ENCODE assay signal across 17 mouse cellular contexts in the genomic region with DNA sequence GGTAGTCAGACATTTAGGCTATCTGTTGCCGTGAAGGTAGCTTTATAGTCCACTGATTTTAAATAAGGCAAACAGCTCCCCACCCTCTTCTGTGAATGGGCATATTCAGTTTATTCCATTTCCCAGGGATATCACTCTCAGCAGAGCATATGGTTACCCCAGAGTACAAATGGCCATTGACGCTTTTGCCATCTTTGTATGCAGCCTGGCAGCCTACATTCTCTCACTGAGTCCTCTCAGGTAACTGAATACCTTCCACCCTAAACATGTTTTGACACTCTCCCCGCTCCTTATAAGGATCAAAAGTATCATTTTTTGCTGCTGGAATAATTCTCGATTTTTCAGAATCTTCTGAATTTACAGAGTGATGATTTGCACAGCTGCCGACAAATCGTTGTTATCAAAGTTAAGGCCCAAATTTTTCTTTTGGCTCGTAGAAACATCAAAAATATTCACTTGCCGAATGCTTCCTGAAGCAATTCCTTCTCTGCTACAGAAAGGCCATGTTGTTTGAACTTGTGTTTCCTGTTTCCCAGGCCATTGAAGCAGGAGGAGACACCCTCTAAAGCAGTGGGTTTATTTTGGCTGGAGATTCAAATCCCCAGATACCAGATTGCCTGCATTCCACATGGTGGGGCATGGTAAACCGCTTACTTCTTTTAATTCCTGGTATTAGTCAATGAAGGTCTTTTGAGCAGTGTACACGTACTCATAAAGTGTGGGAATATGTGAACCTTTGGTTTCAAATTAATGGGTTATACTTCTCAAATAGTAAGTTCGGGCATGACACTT.
DNase-seq lines count a peak whose midpoint lies in the region; ATAC-seq and TF ChIP-seq lines count a peak whose summit lies in the region.
"Had no signal": no experiment of that assay in that cellular context is flagged by ENCODE, and none has a peak within 500 bp of the region (broad histone marks: within the 10 kb centered on the region; RNA-seq: fewer than 3 reads in every experiment).

No protein-coding gene starts in this region.

- no peak for TF ChIP-seq EP300 in heart, postnatal 0 days (IDR thresholded peaks at IDR 0.05; ENCODE audit: low read depth)

- no peak for TF ChIP-seq POLR2A in cortical plate, adult 2 months (IDR thresholded peaks at IDR 0.05; ENCODE audit: extremely low read depth, insufficient read depth, low read length)

- no peak for TF ChIP-seq CTCF in gastrocnemius, adult 2 months (IDR thresholded peaks at IDR 0.05)
- TF ChIP-seq CTCF in cortical plate, adult 2 months (IDR thresholded peaks at IDR 0.05; ENCODE audit: extremely low read depth, insufficient read depth, low read length) = no peak
- TF ChIP-seq CTCF in heart, postnatal 0 days (IDR thresholded peaks at IDR 0.05; ENCODE audit: low read depth) = no peak

- no peaks in the 10 kb centered on the region for H3K36me3 ChIP-seq in kidney, embryonic 15.5 days
- no peaks in the 10 kb centered on the region for H3K36me3 ChIP-seq in heart, postnatal 0 days (replicated peaks; ENCODE audit: control insufficient read depth, insufficient read depth, low read length)
- H3K36me3 ChIP-seq: heart, embryonic 15.5 days; intestine, embryonic 15.5 days; limb, embryonic 13.5 days; neural tube, embryonic 15.5 days had no signal

- H3K4me2 ChIP-seq in kidney, embryonic 15.5 days = no peak overlapping the region
- H3K4me2 ChIP-seq in heart, postnatal 0 days (ENCODE audit: low read depth, low read length) = no peak overlapping the region
- H3K4me2 ChIP-seq: heart, embryonic 15.5 days; hindbrain, embryonic 14.5 days; intestine, embryonic 15.5 days; limb, embryonic 13.5 days; neural tube, embryonic 15.5 days had no signal

- intact Hi-C loops in gastrocnemius, adult 2 months (cut with DNase I) = no loop called here
- intact Hi-C loops in gastrocnemius, postnatal 36 days (cut with DNase I) = no loop called here

- no peak for DNase-seq in gastrocnemius, adult 2 months
- no peak for DNase-seq in gastrocnemius, postnatal 36 days
- DNase-seq in kidney, adult 8-10 months = peak; percentile 7 to 23
- peak; percentile 6 for DNase-seq in heart, postnatal 0 days (ENCODE audit: low spot score)
- DNase-seq in cerebellum, postnatal 4 days (ENCODE audit: low spot score in 2 of 2) = no peak
- no peak for DNase-seq in urinary bladder, postnatal 14 days (ENCODE audit: low spot score)
- DNase-seq: cerebellum, adult 9-11 months; gastrocnemius, postnatal 10 days; midbrain, embryonic 14.5 days had no signal

- 0 out of 2 replicates have a peak, but pooled peaks cover 4% of the 10 kb centered on the region for H3K4me1 ChIP-seq in kidney, embryonic 15.5 days
- H3K4me1 ChIP-seq in cortical plate, adult 2 months (ENCODE audit: control insufficient read depth, insufficient read depth, low read length) = no peaks in the 10 kb centered on the region
- H3K4me1 ChIP-seq in heart, postnatal 0 days (ENCODE audit: control insufficient read depth, insufficient read depth) = no peaks in the 10 kb centered on the region
- H3K4me1 ChIP-seq: heart, embryonic 15.5 days; intestine, embryonic 15.5 days; limb, embryonic 13.5 days; neural tube, embryonic 15.5 days had no signal

- ATAC-seq in kidney, embryonic 15.5 days (replicated peaks; ENCODE audit: low FRiP score) = no peak; the same call in 1 of the 2 replicates
- ATAC-seq in heart, postnatal 0 days (ENCODE audit: insufficient read depth, low read depth) = no peak
- ATAC-seq: intestine, embryonic 15.5 days had no signal

- no peak overlapping the region for H3K4me3 ChIP-seq in gastrocnemius, adult 2 months
- H3K4me3 ChIP-seq in kidney, embryonic 15.5 days (replicated peaks) = no peak overlapping the region
- H3K4me3 ChIP-seq in cortical plate, adult 2 months (ENCODE audit: insufficient read depth, low read length) = no peak overlapping the region
- no peak overlapping the region for H3K4me3 ChIP-seq in heart, postnatal 0 days (ENCODE audit: low read depth, low read length)
- H3K4me3 ChIP-seq: heart, embryonic 15.5 days; intestine, embryonic 15.5 days; limb, embryonic 13.5 days; myocyte; neural tube, embryonic 15.5 days had no signal

- H3K9me3 ChIP-seq in kidney, embryonic 15.5 days (replicated peaks) = no peaks in the 10 kb centered on the region
- H3K9me3 ChIP-seq in heart, postnatal 0 days (replicated peaks; ENCODE audit: control insufficient read depth, low read length) = no peaks in the 10 kb centered on the region
- H3K9me3 ChIP-seq: heart, embryonic 15.5 days; intestine, embryonic 15.5 days; limb, embryonic 13.5 days; neural tube, embryonic 15.5 days had no signal

- H3K9ac ChIP-seq in kidney, embryonic 15.5 days = no peak overlapping the region
- H3K9ac ChIP-seq in heart, postnatal 0 days (replicated peaks; ENCODE audit: low read depth, low read length) = no peak overlapping the region
- H3K9ac ChIP-seq: heart, embryonic 15.5 days; hindbrain, embryonic 14.5 days; intestine, embryonic 15.5 days; limb, embryonic 13.5 days; neural tube, embryonic 15.5 days had no signal

- 66% methylated on average over 11 of the region's 11 CpGs for WGBS in kidney, embryonic 15.5 days
- WGBS in heart, postnatal 0 days = 56% methylated on average over 11 of the region's 11 CpGs

- no peaks in the 10 kb centered on the region for H3K27me3 ChIP-seq in kidney, embryonic 15.5 days
- H3K27me3 ChIP-seq in heart, postnatal 0 days (ENCODE audit: control insufficient read depth, insufficient read depth, low read length) = no peaks in the 10 kb centered on the region
- H3K27me3 ChIP-seq: heart, embryonic 15.5 days; intestine, embryonic 15.5 days; limb, embryonic 13.5 days; neural tube, embryonic 15.5 days had no signal

- peak overlapping the region; percentile 64 for H3K27ac ChIP-seq in gastrocnemius, adult 2 months
- H3K27ac ChIP-seq in kidney, embryonic 15.5 days = no peak overlapping the region
- H3K27ac ChIP-seq in cortical plate, adult 2 months (ENCODE audit: insufficient read depth, low read length) = peak overlapping the region; percentile 23
- H3K27ac ChIP-seq in heart, postnatal 0 days (ENCODE audit: low read depth) = no peak overlapping the region
- H3K27ac ChIP-seq: heart, embryonic 15.5 days; hindbrain, embryonic 14.5 days; intestine, embryonic 15.5 days; limb, embryonic 13.5 days; neural tube, embryonic 15.5 days had no signal

Comparison
In these comparisons a context has a peak if more than half of its experiments do, and no peak if none do; other contexts are left out.
1. DNase-seq: peak in kidney, adult 8-10 months (2 of 2) and heart, postnatal 0 days (single experiment); none in gastrocnemius, adult 2 months (single experiment), gastrocnemius, postnatal 36 days (0 of 2), cerebellum, postnatal 4 days (0 of 2) and urinary bladder, postnatal 14 days (single experiment).
2. H3K27ac ChIP-seq: peak in gastrocnemius, adult 2 months (single experiment) and cortical plate, adult 2 months (single experiment); none in kidney, embryonic 15.5 days (single experiment) and heart, postnatal 0 days (single experiment).